Mouse (Mus musculus) left cerebral cortex, postnatal 14 days (tissue): ENCODE results near the gene Bscl2. TPM values are rescaled to one million over a fixed set of nuclear protein-coding genes. Genes with fewer than 3 reads are reported as not detected.

Experiments
- DNase-seq, 2 experiments: peaks; one replicate each; pipeline ENCODE4 v3.0.0; 2021 to 2022; ENCODE audit warnings: low spot score in 2 of 2, mixed read lengths in 1 of 2
- intact Hi-C: fragments of 180-260 bp; cut with DNase I; formaldehyde crosslinking; loops from one replicate; pipeline ENCODE4 v1.15.1; 2025
- long read RNA-seq, 2 experiments: library from polyadenylated mRNA; stranded (forward); transcript quantifications; one replicate each; pipeline ENCODE4 v2.0.0; 2021
- total RNA-seq, 2 experiments: library from RNA; stranded (reverse); gene quantifications; 2 replicates each; pipeline ENCODE4 v1.2.3; 2021

The Bscl2 gene
- 100 to 1,000 TPM; 111 to 117 TPM for total RNA-seq
- long read RNA-seq, experiment 1, transcript Bscl2-201 (11 exons, 1,388 nt) = minor isoform, 6 of 95 reads
- long read RNA-seq, experiment 1, transcript Bscl2-206 (11 exons, 1,795 nt) = major isoform, 57 of 95 reads
- long read RNA-seq, experiment 1, transcript Bscl2-210 (12 exons, 1,962 nt) = minor isoform, 22 of 95 reads
- long read RNA-seq, experiment 1, partial matches to known transcripts = 3 of 95 reads
- long read RNA-seq, experiment 1, other reads (novel, unspliced or antisense) = 5 of 95 reads
- long read RNA-seq, experiment 2, transcript Bscl2-208 (10 exons, 1,911 nt) = minor isoform, 5 of 79 reads
- long read RNA-seq, experiment 2, transcript Bscl2-201 (11 exons, 1,388 nt) = minor isoform, 7 of 79 reads
- long read RNA-seq, experiment 2, transcript Bscl2-206 (11 exons, 1,795 nt) = major isoform, 47 of 79 reads
- long read RNA-seq, experiment 2, transcript Bscl2-210 (12 exons, 1,962 nt) = minor isoform, 16 of 79 reads
- long read RNA-seq, experiment 2, partial matches to known transcripts = 0 of 79 reads
- long read RNA-seq, experiment 2, other reads (novel, unspliced or antisense) = 4 of 79 reads

GRCm38 (mm10) chr19:8837251-8837791 is at the start of gene Bscl2:
Bscl2 (plus strand) TSS chr19:8837467.
- DNase-seq = peak; percentile 87 to 94

GRCm38 (mm10) chr19:8788521-8788920 is 48.7 kb upstream of the Bscl2 start:
- no peak for DNase-seq
- intact Hi-C loops = no loop called here

More at GRCm38 (mm10) chr19:8837251-8837791, at the start of gene Bscl2:
- intact Hi-C loops = no loop called here

DNA sequence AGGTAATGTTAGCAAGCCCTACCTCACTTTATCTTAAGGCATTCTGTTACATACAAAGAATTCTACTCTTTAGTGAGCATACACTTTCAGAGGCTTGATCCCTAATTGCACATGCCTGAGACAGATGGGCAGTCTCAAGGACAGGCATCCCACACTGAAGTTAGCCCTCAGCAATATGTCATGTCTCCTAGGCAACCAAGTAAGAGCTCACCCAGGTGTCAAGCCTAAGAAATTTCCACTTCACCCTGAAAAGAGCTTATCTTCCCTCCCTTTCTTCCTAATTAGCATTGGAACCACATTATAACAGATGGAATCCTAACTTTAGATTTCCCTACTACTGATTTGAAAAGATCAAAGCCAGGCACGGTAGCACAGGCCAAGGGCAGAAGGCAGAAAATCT is 48.1 kb upstream of the Bscl2 start:
- intact Hi-C loops = no loop called here

DNA sequence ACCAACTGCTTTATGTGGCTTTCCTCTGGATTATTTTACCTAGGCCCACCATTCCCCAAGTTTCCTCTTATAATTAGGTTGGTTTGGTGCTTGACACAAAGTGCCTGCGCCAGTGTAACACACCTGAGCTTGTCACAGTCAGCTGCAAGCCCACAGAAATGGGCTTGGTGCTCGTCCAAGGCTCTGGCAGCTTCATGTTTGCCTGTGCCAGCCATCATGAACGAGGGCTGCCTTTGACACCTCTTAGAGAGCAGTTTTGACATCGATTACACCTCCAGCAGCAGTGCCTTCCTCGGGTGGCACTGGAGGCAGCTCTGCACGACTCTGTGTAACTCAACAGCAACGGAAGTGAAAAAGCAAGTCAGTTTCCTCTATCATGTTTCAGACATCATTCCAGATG is 47.1 kb upstream of the Bscl2 start:
- intact Hi-C loops = no loop called here
- peak in 1 of 2 experiments; percentile 51 for DNase-seq

More for the DNA sequence above, 48.1 kb upstream of the Bscl2 start:
- peak in 1 of 2 experiments; percentile 38 for DNase-seq

- intact Hi-C loops = no loop called here
- peak; percentile 92 to 95 for DNase-seq
Observed at GRCm38 (mm10) chr19:8798264-8798946, 38.9 kb upstream of the Bscl2 start, which contains the start of gene Polr2g. Polr2g (minus strand) TSS chr19:8798577.

DNA sequence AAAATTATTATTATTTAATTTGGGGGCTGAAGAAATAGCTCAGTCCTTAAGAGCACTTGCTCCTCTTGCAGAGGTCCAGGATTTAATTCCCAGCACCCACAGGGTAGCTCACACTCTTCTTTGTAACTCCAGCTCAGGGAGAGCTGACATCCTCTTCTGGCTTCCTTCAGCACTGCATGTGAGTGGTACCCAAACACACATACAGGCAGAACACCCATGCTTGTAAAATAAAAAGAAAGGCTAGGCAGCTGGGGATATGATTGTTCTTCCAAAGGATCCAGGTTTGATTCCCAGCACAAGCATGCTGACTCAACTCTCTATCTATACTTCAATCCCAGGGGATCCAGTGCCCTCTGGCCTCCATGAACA is 38.3 kb upstream of the Bscl2 start:
- intact Hi-C loops = no loop called here
- DNase-seq = no peak

- peak; percentile 95 to 98 for DNase-seq
- intact Hi-C loops = no loop called here
Observed at GRCm38 (mm10) chr19:8802130-8802821, 35.0 kb upstream of the Bscl2 start, which contains the start of gene Zbtb3. Zbtb3 (plus strand) TSS chr19:8802555.

GRCm38 (mm10) chr19:8803204-8803780 is 34.0 kb upstream of the Bscl2 start:
- intact Hi-C loops = no loop called here

GRCm38 (mm10) chr19:8803879-8804660 is 33.2 kb upstream of the Bscl2 start:
- no peak for DNase-seq
- intact Hi-C loops = no loop called here

More at GRCm38 (mm10) chr19:8803204-8803780, 34.0 kb upstream of the Bscl2 start:
- no peak for DNase-seq

- intact Hi-C loops = no loop called here
- no peak for DNase-seq
Observed at GRCm38 (mm10) chr19:8806810-8807209, 30.5 kb upstream of the Bscl2 start.

GRCm38 (mm10) chr19:8815812-8816211 is 21.5 kb upstream of the Bscl2 start:
- DNase-seq = no peak
- intact Hi-C loops = no loop called here

DNA sequence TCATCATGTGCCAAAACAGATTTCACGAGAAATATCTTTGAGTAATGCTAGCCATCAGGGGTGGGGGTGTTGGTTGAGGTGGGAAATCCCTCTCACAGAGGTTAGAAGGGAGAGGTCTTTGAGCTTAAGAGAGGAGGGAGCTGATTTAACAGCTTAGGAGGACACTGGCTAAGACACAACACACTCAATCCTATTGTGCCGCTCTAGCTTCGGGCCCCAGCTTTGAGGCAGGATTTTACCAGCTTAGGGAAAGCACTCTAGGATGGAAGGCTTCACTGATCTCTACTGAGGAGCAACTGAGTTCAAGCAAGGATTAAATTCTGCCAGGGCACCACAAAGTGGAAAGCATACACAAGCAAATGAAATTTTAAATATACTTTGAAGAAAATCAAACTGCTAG is 20.3 kb upstream of the Bscl2 start:
- intact Hi-C loops = no loop called here
- no peak for DNase-seq

- DNase-seq = no peak
- intact Hi-C loops = no loop called here
Observed at GRCm38 (mm10) chr19:8818301-8818798, 18.9 kb upstream of the Bscl2 start.

DNA sequence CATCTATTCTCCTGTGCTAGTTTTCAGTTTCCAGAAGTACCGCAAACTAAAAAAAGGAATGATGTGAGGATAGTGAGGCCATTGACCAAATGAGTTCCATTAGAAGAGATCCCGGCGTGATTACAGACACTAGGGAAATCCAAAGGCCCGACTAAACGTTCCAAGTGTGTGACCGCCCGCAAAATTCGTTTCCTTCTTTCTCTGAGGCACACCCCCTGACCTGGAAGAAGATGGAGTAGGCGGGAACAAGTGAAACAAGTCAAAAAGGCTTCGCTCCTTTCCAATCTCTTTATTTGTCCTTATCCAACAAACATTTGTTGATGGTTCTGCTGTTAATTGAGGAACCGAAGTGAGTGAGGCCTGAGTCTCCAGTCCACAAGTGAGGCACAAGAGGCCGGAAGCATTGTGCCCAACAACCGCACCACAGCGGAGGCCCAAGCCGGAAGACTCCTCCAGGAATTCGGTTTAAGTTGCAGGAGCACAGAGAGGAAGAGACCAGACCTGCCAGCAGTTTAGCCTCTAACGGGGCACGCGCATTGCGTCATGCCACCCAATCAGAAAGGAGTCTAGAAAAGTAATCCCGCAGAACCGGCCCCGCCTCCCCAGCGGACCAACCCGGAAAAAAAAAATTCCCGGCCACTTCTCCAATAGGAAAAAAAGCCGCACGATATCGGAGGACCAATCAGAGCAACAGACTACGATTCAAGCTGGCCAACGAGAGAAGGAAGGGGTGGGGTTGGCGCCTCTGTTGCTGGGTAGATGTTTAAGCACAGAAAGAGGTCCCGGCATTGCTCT is 18.3 kb upstream of the Bscl2 start, which contains the start of gene Ttc9c:
Gene Ttc9c, minus strand, starts transcription at position 533 of the 795 bp plus-strand sequence.
- DNase-seq = peak; percentile 97 to 99
- intact Hi-C loops = no loop called here

DNA sequence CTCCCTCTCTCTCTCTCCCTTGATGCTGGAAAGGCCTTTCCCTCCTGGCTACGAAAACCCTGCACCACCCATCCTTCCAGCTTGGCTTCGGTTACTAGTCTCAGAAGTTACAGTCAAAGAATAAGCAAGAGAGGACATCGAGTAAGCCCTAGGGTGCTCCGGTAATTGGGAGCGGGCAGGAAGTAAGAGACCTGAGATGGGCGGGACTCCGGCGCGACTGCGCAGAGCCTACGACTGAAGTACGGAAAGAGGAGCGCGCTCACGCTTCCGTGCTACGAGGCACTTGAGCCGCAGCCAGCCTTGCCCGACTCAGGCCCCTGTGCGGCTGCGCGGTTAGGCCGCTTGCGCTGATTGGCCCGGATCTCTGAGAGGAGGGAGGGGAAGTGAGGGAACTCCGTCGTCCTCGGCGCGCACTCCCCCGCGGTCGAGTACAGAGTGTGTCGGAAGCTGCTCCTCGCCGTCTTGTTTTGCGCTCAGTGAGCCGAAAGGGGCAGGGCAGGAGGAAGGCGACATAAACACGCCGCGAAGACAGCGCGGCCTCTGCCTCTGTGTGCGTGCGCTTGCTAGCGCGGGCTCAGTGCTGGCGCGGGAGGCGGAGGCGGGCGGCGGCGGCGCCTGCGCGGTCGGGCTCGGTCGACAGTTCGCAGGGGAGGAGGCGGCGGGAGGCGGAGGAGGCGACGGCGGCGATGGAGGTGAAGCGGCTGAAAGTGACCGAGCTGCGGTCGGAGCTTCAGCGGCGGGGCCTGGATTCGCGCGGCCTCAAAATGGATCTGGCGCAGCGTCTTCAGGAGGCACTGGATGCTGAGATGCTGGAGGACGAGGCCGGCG is 17.5 kb upstream of the Bscl2 start, which contains the start of gene Hnrnpul2:
Gene Hnrnpul2, plus strand, starts transcription at position 415 of the 828 bp plus-strand sequence.
- peak; percentile 99 for DNase-seq
- intact Hi-C loops = loop anchor here (5.0 kb wide), 1 partner anchor 73 kb away; no protein-coding TSS in a partner anchor

GRCm38 (mm10) chr19:8820424-8820956 is 16.8 kb upstream of the Bscl2 start:
- intact Hi-C loops = loop anchor here (5.0 kb wide), 1 partner anchor 73 kb away; no protein-coding TSS in a partner anchor
- DNase-seq = no peak
